Mouse (Mus musculus): ENCODE data around the gene Trmt2a. TPM values are rescaled to one million over a fixed set of nuclear protein-coding genes. Genes with fewer than 3 reads are reported as not detected.

Trmt2a gene
- total RNA-seq, 2 experiments from 2014 or later: 16.1 to 19.8 TPM

DNA sequence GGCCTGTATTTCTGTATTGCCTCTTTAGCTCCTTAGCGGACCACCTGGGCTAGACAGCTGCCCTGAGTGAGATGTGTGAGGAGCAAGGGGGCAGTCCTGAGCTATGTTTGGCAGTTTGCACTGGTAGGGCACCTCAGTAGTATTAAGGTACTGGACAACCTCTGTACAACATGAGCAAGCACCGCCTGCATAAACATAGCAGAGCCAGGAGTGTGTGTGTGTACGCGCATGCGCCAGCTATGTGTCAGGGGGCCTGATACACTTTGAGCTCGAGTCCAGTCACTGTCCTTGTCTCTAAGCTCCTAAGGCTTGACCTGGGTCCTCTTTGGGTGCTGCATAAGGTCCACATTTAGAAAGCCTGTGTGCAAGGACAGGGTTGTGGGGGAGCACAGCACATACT, 17.9 kb upstream of the Trmt2a start:
- intact Hi-C loops (cut with DNase I): no loop called here

DNA sequence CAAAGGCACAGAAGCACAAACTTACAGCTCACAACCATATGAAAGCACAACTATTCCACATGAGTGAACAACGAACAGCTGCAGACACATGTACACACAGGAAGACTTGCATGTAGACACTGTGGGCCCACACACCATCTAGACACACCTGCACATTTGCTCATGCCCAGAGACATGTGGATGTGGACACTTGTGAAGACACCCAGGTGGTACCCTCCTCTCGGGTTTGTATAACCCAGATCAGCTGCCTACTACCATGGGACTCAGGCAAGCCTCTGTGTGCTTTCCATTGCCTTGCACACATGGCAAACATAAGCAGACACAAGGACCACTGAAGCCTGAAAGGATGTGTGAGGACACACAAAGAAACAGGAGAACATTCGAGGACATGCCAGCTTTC, 17.4 kb upstream of the Trmt2a start:
- intact Hi-C loops (cut with DNase I): no loop called here
- DNase-seq: no peak

More for the DNA sequence above, 17.9 kb upstream of the Trmt2a start:
- DNase-seq: no peak

DNA sequence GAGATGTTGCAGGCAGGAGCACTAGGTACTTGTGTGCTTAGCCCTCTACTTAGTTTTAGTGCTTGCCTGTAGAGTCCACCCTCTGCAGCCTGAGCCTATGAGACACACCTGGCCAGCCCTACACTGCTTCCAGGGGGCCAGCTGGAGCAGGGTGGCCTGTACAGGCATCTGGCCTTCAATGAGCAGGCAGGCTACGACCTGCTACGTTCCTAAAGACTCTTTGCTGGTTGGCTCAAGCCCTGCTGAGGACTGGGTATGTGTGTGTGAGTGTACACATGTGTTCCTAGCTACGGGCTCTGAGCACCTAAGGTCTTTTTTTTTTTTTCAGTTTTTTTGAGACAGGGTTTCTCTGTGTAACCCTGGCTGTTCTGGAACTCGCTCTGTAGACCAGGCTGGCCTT, 17.0 kb upstream of the Trmt2a start:
- no peak for DNase-seq
- intact Hi-C loops (cut with DNase I): no loop called here

DNA sequence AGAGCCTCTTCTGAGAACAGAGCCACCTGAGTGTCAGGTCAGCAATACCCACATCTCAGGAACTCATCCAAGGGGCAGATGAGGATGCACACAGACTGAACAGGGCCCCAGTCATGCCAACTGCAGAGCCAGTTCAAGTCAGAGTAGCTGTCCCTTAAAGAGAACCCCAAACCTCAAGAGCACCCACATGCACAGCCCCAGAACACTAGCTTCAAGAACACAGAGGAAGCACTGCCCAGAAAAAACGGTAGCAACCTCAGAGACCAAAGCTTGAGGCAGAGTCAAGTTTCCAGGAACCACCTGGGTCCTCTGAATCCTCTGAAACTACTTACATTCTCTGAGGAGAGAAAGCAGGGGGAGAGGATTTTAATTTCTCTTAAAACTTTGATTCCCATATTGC, 15.0 kb upstream of the Trmt2a start:
- intact Hi-C loops (cut with DNase I): no loop called here

DNA sequence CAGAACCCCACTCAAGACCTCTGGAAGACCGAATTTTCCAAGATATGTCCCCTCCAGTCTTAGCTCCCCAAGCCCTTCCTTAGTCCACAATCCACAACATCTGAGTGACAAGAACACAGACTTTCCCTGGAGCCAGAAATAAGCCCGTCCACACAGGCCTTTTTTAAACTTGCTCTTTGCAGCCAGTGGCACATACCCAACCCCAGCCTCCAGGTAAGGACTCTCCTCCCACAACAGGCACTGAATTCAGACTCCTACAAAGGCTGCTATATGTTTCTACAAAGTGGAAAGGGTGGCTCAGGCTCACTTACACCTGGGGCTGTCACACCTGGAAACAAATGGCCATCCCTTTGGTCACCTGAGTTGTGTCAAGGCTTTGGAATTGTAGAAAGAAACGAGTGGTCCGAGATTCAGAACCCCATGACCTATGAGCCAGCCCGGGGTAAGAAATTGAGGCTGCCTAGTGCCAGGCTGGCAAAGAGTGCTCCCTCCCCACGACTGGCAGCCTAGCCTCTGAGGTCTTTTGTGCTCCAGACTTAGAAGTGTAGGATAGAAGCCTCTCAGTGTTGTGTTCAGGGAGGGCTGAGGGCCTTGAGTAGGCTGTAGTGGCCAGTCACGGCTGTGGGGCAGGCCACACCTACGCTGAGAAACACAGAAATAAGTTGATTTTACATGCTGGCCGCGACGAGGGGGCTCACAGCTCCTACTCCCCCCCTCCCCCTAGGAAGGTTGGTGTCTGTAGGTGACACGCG, 14.4 kb upstream of the Trmt2a start:
- intact Hi-C loops (cut with DNase I): no loop called here
- no peak for DNase-seq

More for the DNA sequence above, 15.0 kb upstream of the Trmt2a start:
- no peak for DNase-seq

DNA sequence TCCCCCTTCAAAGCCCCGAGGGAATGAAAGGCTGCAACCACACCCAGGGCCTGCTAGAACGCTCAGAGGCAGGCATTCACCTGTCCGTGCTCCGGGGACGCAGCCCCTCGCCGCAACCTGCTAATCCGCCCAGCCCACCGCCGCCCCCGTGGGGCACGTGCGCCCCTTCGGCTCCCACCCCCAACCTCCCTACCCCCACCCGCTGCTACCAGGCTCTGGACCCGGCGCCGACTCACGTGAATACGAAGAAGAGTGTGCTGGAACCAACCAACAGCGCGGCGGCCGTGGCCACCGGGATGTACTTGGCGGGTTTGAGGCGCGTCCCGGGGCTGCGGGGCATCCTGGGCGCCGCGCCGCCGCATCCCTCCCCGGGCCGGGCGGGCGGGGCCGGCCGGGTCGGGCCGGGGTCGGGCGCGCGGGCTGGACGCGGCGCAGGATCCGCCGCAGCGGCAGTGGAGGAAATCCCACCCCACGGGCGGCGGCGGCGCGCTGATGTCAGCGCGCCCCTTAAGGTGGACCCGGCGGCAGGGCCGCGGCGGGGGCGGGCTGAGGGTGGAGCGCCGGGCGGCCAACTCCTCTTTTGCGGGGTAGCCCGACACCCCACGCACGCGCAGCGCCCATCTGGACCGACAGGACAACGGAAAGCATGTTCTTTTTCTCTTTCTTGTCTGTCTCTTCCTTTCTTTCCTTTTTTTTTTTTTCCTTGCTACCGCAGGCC, 13.6 kb upstream of the Trmt2a start, which contains the start of gene Zdhhc8:
Zdhhc8 (minus strand) TSS at position 466 of the 718 bp plus-strand sequence.
- DNase-seq: peak; percentile 47 to 79
- intact Hi-C loops (cut with DNase I): loop anchor here (1.0 kb wide), 1 partner anchor 13 kb away; the partner anchor contains the start of genes Ranbp1 and Trmt2a

DNA sequence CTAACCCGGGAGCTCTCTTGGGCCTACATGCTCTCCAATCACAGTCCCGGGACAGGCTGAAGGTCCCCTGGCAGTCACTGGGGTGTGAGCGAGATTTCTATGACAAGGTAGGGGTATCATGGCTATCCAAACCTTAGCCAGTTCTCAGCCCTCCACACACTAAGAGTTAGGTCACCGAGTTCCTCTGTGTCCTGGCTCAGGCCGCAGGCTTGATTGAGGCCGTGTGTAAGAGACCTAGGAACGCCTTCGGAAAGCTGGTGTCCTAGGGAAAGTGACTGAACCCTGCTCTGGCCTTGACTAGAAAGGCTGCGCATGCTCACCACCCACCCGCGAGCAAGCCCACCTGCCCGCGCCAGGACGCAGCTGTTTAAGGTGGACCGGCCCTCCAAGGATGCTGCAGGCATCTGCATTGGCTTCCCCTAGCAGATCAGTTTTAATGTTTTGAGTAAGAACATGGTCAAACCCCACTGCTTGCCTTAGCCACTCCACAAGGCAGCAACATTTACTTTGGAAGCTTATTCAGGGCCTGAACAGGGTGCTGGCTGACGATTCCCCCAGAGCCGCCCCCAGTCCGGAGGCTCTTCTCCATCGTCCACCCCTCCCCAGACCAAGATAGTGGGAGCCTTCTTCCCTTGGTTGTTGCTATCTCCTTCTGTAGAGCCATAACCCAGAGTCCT, 13.0 kb upstream of the Trmt2a start:
- intact Hi-C loops (cut with DNase I): loop anchor here (1.0 kb wide), 1 partner anchor 13 kb away; the partner anchor contains the start of genes Ranbp1 and Trmt2a
- peak; percentile 70 to 80 for DNase-seq

DNA sequence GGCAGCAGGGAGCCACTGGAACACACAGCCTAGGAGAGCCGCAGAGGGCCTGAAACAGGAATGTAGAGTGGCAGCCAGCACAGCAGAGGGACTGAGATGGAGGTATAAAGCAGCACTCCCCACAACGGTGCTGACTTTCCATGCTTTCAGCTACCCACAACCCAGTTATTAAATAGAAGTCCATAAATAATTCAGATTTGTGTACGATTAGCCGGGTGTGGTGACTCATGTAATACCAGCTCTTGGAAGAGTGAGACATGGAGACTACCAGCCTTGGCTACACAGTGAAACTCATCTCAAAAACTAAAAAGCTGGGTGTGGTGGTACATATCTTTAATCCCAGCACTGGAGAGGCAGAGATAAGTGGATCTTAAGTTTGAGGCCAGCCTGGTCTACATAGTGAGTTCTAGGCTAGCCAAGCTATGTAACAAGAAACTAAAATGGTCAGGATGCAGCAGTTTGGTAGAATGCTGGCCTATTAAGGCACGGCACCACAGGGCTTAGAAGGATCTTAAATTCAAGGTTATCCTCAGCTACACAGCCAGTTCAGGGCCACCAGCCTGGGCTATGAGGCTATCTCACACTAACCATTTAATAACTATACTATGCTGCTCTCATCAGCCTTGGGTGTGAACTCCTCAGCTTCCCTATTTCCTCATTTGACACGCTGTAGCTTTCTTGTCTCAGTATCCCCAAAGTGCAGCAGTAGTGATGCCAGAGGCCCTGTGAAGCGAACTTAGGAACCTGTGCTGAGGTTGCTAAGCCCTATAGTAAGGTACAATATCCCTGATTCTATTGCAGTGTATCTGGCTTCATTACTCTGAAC, 11.6 kb upstream of the Trmt2a start:
- no peak for DNase-seq
- intact Hi-C loops (cut with DNase I): no loop called here

DNA sequence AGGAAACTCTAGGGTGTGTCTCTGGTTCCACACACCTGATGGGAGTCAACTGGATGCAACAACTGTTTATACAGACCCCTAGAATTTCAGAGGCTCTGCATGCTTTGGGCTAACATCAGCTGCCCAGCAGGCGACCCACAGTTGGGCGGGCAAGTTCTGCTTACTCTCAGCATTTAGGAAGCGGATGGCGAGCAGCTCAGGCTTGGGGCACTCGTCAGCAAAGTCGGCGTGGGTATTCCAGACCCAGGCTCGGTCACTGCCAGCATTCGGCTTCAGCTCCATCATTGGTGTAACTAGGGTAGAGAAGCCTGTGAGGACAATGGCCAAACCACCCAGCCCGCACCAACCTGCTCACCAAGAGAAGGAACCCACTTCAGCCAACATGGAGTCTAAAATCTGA, 6.9 kb upstream of the Trmt2a start:
- no peak for DNase-seq
- intact Hi-C loops (cut with DNase I): no loop called here

DNA sequence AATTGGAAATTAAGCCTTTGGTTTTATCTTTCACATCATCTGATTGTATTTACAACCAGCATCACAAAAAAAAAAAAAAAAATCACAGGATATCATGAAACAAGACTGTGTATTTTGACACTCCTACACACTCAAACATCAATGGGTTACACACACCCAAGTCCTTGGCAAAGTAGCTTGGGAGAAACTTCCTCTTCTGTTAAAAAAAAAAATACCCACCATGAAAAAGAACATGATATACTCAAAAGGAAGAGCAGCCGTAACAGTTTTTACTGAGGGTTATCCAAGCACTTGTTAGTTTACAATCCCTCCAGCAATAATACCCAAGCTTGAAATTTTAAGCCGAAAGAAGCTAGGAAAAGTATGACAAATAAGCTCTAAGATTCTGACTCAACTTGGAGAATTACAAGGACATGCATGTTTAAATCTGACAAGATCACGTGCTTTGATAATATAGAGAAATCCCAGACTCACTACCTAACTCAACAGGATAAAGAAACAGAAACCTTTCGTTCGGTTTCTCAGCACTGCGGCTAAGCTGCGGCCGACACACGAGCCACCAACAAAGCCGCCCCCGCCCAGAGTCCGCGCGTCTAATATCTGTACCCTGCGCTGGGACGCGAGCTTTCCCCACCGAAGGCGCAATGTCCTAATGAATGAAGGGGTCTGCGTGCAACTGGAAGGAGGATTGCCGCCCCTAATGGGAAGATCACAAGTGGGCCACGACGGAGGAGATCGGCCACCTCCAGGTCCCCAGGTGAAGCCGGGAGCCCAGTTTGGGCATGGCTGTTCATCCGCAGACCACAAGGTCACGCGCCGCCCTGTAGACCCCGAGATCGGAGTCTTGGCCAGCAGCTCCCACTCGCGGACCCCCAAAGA, 719 bp upstream of the Trmt2a start:
- intact Hi-C loops (cut with DNase I): loop anchor here (1.0 to 2.0 kb wide), 2 partner anchors 12 to 41 kb away; partner anchors contain the start of genes Dgcr8 and Zdhhc8

DNA sequence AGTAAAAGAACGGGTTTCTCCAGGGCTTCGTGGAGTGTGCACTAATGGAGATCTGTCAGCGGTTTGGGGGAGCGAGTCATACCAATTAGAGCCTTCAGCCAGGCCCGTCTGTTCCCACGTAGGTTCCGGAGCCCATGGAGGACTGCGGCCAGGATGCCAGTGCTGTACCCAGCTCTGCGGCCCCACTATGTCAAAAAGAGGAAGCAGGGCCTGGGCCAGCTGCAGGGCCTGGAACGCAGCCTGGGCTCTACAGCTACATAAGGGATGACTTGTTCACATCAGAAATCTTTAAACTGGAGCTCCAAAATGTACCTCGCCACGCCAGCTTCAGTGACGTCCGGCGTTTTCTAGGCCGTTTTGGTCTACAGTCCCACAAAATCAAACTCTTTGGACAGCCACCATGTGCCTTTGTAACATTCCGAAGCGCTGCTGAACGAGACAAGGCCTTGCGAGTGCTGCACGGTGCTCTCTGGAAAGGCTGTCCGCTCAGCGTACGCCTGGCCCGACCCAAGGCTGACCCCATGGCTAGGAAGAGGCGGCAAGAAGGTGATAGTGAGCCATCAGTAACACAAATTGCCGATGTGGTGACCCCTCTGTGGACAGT, 987 bp downstream of the Trmt2a start:
- intact Hi-C loops (cut with DNase I): loop anchor here (2.0 kb wide), 1 partner anchor 39 kb away; the partner anchor contains the start of gene Dgcr8
- peak in 1 of 2 experiments; percentile 47 for DNase-seq

More for the DNA sequence above, 719 bp upstream of the Trmt2a start:
- no peak for DNase-seq

DNA sequence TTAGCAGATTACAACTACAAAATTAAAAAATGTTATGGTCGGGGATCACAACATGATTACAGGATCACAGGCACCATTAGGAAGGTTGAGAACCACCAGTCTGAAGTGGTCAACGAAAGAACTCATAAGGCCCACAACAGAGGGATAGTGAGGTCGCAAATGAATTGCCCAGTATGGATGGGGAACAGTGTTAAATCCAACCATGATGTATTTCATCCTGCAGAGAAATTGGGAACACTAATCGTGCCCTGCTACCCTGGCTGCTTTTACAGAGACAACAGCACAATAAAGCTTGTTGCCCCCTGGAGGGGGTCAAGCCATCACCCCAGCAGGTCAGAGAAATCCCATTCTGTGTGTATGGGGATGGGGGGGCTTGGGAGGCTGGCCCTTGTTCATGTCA, 1.8 kb downstream of the Trmt2a start:
- intact Hi-C loops (cut with DNase I): no loop called here
- DNase-seq: no peak

DNA sequence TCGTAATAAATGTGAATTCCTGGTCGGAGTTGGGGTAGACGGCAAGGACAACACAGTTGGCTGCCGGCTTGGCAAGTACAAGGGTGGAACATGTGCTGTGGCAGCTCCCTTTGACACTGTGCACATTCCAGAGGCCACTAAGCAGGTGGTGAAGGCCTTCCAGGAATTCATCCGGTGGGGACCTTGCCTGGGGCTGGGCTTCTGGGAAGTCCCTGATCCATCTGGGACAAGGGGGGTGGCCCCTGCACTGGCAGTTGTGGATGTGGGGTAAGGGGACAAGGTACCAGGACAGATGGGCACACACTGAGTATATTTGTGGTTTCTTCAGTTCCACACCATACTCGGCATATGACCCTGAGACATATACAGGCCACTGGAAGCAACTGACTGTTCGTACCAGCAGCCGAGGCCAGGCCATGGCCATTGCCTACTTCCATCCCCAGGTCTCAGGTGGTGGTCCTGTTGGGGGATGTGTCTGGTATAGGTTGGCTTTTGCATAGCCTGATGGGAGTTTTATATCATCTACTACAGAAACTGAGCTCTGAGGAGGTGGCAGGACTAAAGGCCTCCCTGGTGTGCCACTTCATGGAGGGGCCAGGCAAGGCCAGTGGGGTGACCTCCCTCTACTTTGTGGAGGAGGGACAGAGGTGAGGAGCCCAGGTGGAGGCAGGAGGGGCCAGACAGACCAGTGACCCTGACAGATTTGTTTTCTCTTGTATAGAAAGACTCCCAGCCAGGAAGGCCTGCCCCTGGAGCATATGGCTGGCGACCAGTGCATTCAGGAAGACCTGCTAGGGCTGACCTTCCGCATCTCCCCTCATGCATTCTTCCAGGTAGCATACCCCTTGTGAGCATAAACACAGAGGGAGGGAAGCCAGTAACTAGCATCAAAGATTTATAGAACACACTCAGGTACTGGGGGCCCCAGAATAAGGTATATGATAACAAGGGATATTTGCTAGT, 2.6 kb downstream of the Trmt2a start:
- intact Hi-C loops (cut with DNase I): no loop called here
- DNase-seq: no peak

DNA sequence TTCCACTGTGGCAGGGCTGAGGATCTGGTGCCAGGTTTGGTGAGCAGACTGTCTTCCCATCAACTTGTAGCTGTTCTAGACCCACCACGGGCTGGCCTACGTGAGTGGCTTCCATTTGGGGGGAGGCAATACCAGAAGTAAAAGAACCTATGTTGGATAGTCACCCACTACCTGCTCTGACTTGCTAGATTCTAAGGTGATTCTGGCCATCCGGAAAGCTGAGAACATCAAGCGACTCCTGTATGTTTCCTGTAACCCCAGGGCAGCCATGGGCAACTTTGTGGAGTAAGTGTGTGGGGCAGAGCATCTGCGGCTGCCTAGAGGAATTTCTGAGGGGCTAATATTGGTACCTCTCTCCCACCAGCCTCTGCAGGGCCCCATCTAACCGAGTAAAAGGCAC, 4.3 kb downstream of the Trmt2a start:
- DNase-seq: no peak
- intact Hi-C loops (cut with DNase I): no loop called here

DNA sequence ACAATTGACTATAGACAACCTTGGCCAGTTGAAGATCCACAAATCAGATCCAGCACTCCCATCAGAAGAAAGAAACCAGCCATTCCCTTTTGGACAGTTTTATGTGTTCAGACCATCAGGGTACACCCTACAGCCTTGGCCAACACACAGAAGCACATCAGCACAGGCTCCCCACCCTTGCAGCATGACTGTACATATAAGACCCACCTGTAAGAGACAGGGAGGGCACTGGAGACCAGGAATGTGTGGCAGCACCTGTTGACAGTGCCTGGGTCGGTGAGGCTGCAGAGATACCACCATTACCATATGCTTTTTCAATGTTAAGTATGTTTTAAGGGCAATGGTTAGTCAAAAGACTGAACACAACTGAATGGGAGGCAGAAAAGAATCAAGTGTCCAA, 5.4 kb downstream of the Trmt2a start:
- intact Hi-C loops (cut with DNase I): no loop called here
- DNase-seq: no peak

DNA sequence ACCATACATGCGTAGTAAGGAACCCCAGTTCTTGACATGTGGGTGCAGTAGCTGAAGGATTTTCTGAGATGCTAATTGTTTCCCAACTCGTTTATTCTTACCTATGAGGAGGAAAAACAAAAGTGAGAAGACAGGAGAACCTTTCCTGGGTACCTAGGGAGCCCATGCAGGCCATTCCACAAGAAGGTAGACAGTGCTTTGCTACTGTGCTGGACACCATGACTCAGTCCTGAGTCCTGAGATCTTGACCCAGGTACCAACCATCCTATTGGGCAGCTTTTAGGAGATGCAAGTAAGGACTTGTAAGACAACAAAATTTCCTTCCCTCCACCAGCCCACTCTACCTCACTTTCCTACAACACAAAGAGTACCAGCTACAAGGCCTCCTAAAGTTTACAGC, 9.7 kb downstream of the Trmt2a start, which contains the start of gene Gm49776:
Gm49776 (minus strand) TSS at position 101 of the 400 bp plus-strand sequence.
- intact Hi-C loops (cut with DNase I): no loop called here
- no peak for DNase-seq

DNA sequence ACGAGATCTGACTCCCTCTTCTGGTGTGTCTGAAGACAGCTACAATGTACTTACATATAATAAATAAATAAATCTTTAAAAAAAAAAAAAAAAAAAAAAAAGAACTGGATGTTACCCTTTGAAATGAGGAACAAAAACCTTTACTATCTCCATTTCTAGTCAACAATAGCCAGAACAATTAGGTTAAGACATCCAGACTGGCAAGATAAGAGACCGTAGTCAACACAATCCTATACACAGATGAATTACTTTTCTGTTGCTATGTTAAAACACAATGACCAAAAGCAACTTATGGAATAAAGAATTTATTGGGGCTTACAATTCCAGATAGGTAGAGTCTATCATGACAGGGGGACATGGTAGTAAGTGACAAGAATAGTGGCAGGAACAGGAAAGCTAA, 16.5 kb downstream of the Trmt2a start:
- intact Hi-C loops (cut with DNase I): no loop called here
- DNase-seq: no peak

DNA sequence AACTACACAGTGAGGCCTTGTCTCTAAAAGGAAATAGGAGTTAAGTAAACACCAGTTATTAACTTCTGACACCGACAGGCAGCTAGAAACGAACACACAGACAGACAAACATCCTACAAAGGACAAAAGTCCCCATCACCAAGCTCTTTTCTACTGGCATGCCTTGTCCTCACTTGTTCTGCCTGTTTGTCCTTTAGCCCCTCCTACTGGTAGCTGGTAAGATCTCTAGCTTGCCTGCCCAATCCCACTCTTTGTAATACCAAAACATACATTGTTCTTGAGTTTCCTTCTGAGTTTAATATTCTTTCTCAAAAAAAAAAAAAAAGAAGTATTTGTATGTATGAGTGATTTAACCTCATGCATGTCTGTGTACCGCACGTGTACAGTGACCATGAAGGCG, 19.7 kb downstream of the Trmt2a start:
- intact Hi-C loops (cut with DNase I): no loop called here
- no peak for DNase-seq
